Mouse (Mus musculus) forebrain, postnatal 0 days (tissue): Measurements from ENCODE around the gene Rad51b. TPM values are rescaled to one million over a fixed set of nuclear protein-coding genes. Genes with fewer than 3 reads are reported as not detected.
A peak's percentile ranks its signal among the peaks of the same experiment; 100 is the strongest.

Experiments used
- ATAC-seq: fragments of 200-750 bp; cut with Nextera tagmentation; 2 replicates; pipeline ENCODE4 v1.8.0; 2017; ENCODE audit warnings: mild to moderate bottlenecking, moderate library complexity
- DNase-seq: peaks from one replicate; pipeline ENCODE4 v3.0.0-alpha.2; 2015
- H3K27ac ChIP-seq: fragments of 300-500 bp; sonication (generic); 2 replicates; pipeline ENCODE4 v1.5.1; 2014; ENCODE audit warnings: low read depth, mild to moderate bottlenecking, antibody characterized with exemption, low read length, moderate library complexity, mixed read lengths
- H3K27me3 ChIP-seq: fragments of 300-500 bp; sonication (generic); 2 replicates; pipeline ENCODE4 v1.6.1; 2014; ENCODE audit warnings: mild to moderate bottlenecking, low read length, mixed read lengths; ENCODE audit not compliant: insufficient read depth
- H3K36me3 ChIP-seq: fragments of 300-500 bp; sonication (generic); 2 replicates; pipeline ENCODE4 v1.6.1; 2014; ENCODE audit warnings: mild to moderate bottlenecking, moderate library complexity; ENCODE audit not compliant: insufficient read depth
- H3K4me1 ChIP-seq: fragments of 300-500 bp; sonication (generic); 2 replicates; pipeline ENCODE4 v1.6.1; 2014; ENCODE audit warnings: antibody characterized with exemption; ENCODE audit not compliant: insufficient read depth
- H3K4me2 ChIP-seq: fragments of 300-500 bp; sonication (generic); 2 replicates; pipeline ENCODE4 v1.6.1; 2014; ENCODE audit warnings: low read depth, mild to moderate bottlenecking, moderate library complexity
- H3K4me3 ChIP-seq: fragments of 300-500 bp; sonication (generic); 2 replicates; pipeline ENCODE4 v1.5.1; 2014; ENCODE audit warnings: low read depth, low read length, mixed read lengths
- H3K9ac ChIP-seq: fragments of 300-500 bp; sonication (generic); 2 replicates; pipeline ENCODE4 v1.6.1; 2014; ENCODE audit warnings: mild to moderate bottlenecking
- H3K9me3 ChIP-seq: fragments of 300-500 bp; sonication (generic); 2 replicates; pipeline ENCODE4 v1.6.1; 2016; ENCODE audit warnings: low read length
- CTCF ChIP-seq: sonication (generic); IDR thresholded peaks from 2 replicates; pipeline ENCODE4 v1.5.1; 2016; ENCODE audit warnings: antibody characterized with exemption, control low read depth, low read depth
- WGBS: fragments of 180-500 bp; shearing (Covaris S2); extraction: QIAGEN DNeasy Blood & Tissue Kit; methylation state at CpG from one replicate; pipeline ENCODE4 v1.1.7; 2014; 5-methylcytosine and 5-hydroxymethylcytosine counted together
- polyA plus RNA-seq: library from polyadenylated mRNA; unstranded; fragments of >200 nt; fragmentation: Nextera tagmentation; extraction: Ambion mirVana; gene quantifications from 2 replicates; pipeline ENCODE4 v1.2.1, GENCODE M21; 2015
- total RNA-seq: library from RNA; depleted of rRNA; stranded (reverse); fragments of >200 nt; gene quantifications from 2 replicates; pipeline ENCODE4 v1.2.3, GENCODE M21; 2014

Rad51b gene
- total and polyA plus RNA-seq, 2 experiments from 2014 or later = 0.62 to 1.1 TPM

- Histone ChIP-seq H3K27ac (no peak overlapping the region), H3K4me3 (no peak overlapping the region), H3K36me3 (no peaks in the 10 kb centered on the region), H3K9me3 (no peaks in the 10 kb centered on the region), H3K9ac (no peak overlapping the region), H3K27me3 (no peaks in the 10 kb centered on the region), H3K4me2 (peak overlapping the region; percentile 10; the same call in 1 of the 2 replicates), H3K4me1 (0 out of 2 replicates have a peak, but pooled peaks cover 4% of the 10 kb centered on the region)
- no peak for TF ChIP-seq CTCF
- no peak for ATAC-seq
- WGBS = 22% methylated on average over 20 of the region's 20 CpGs
- DNase-seq = no peak
Measured at GRCm38 (mm10) chr12:79814312-79815091, 517.4 kb downstream of the Rad51b start.

GRCm38 (mm10) chr12:79816241-79816640 is 519.2 kb downstream of the Rad51b start:
- Histone ChIP-seq H3K9me3 (no peaks in the 10 kb centered on the region), H3K9ac (no peak overlapping the region), H3K4me3 (no peak overlapping the region), H3K27me3 (no peaks in the 10 kb centered on the region), H3K4me1 (0 out of 2 replicates have a peak, but pooled peaks cover 4% of the 10 kb centered on the region), H3K36me3 (no peaks in the 10 kb centered on the region), H3K4me2 (no peak overlapping the region), H3K27ac (no peak overlapping the region)
- no peak for TF ChIP-seq CTCF
- no peak for DNase-seq
- no peak for ATAC-seq
- WGBS = 87% methylated on average over 4 of the region's 4 CpGs

DNA sequence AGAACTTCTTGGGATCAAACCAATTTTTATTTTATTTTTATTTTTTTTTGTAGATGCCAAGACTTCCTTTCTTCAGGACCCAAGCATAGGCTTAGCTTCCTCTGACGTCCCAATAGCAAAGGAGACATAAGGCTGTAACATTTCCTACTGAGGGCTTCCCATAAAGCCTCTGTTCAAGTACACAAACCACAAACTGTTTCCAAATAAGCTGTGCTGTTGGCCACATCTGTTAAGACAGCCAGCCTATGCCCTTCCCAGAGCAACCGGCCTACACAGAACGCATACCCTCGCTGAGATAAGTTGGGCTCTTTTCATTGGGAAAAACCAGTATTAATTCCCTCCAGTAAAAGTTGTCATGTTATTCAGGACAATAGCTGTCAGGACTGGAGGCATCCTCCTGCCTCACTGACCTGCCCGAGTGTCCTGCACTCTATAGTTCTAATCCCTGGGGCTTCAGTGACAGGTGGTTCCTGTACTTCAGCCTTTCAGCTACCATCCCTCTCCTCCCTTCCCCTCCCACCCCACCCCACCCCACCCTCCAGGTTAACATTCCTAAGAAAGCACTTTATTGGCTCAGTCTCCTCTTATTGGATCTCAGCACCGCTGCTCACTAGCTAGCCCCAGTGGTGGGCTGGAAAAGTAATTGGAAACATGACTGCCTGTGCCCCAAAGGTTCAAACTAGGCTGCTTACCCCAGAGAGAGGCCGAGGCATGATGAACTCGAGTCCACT is 523.3 kb downstream of the Rad51b start:
- TF ChIP-seq CTCF = no peak
- Histone ChIP-seq H3K27me3 (no peaks in the 10 kb centered on the region), H3K4me2 (no peak overlapping the region), H3K27ac (no peak overlapping the region), H3K4me3 (no peak overlapping the region), H3K9me3 (no peaks in the 10 kb centered on the region), H3K4me1 (no peaks in the 10 kb centered on the region), H3K9ac (no peak overlapping the region), H3K36me3 (no peaks in the 10 kb centered on the region)
- WGBS = 80% methylated on average over 8 of the region's 8 CpGs
- DNase-seq = no peak
- no peak for ATAC-seq

- Histone ChIP-seq H3K4me2 (no peak overlapping the region), H3K9ac (no peak overlapping the region), H3K9me3 (no peaks in the 10 kb centered on the region), H3K27me3 (no peaks in the 10 kb centered on the region), H3K27ac (no peak overlapping the region), H3K4me3 (no peak overlapping the region), H3K4me1 (no peaks in the 10 kb centered on the region), H3K36me3 (no peaks in the 10 kb centered on the region)
- ATAC-seq (peak; percentile 36; the same call in 1 of the 2 replicates), DNase-seq (peak; percentile 32)
- TF ChIP-seq CTCF = no peak
- WGBS = 61% methylated on average over 5 of the region's 5 CpGs
Measured at GRCm38 (mm10) chr12:79821901-79822300, 524.8 kb downstream of the Rad51b start.

DNA sequence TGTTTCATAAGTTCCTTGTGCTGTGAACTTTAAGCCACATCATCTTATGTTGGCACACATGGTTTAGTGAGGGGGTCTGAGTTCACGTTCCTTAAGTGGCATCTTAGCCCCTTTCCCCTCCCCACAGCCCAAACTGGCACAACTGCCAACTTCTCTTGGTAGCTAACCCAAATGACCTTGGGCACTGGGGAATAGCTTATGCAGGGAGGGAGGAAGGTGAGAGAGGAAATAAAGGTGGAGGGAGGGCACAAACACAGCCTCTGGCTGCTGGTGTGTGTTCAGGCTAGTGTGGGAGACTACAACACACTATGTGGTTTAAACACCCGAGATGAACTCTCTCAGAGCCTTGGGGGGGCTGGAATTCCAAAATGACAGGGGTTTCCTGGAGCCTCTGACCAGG is 525.3 kb downstream of the Rad51b start:
- no peak for ATAC-seq
- no peak overlapping the region for H3K27ac ChIP-seq
- H3K4me3 ChIP-seq = no peak overlapping the region
- no peaks in the 10 kb centered on the region for H3K36me3 ChIP-seq
- no peaks in the 10 kb centered on the region for H3K9me3 ChIP-seq
- WGBS = 79% methylated on average over 2 of the region's 2 CpGs
- no peaks in the 10 kb centered on the region for H3K4me1 ChIP-seq
- DNase-seq = no peak
- H3K27me3 ChIP-seq = no peaks in the 10 kb centered on the region
- H3K4me2 ChIP-seq = no peak overlapping the region
- TF ChIP-seq CTCF = no peak
- no peak overlapping the region for H3K9ac ChIP-seq

GRCm38 (mm10) chr12:79825922-79826321 is 528.8 kb downstream of the Rad51b start:
- Histone ChIP-seq H3K9ac (no peak overlapping the region), H3K27me3 (no peaks in the 10 kb centered on the region), H3K4me3 (no peak overlapping the region), H3K36me3 (no peaks in the 10 kb centered on the region), H3K4me2 (no peak overlapping the region), H3K4me1 (no peaks in the 10 kb centered on the region), H3K9me3 (no peaks in the 10 kb centered on the region), H3K27ac (no peak overlapping the region)
- no peak for ATAC-seq
- 13% methylated on average over 7 of the region's 7 CpGs for WGBS
- no peak for DNase-seq
- TF ChIP-seq CTCF = no peak

- no peak for TF ChIP-seq CTCF
- DNase-seq (no peak), ATAC-seq (no peak)
- H3K9ac ChIP-seq = no peak overlapping the region
- no peaks in the 10 kb centered on the region for H3K36me3 ChIP-seq
- no peaks in the 10 kb centered on the region for H3K4me1 ChIP-seq
- no peak overlapping the region for H3K4me2 ChIP-seq
- no peak overlapping the region for H3K4me3 ChIP-seq
- H3K27me3 ChIP-seq = no peaks in the 10 kb centered on the region
- H3K27ac ChIP-seq = no peak overlapping the region
- WGBS = 64% methylated on average over 5 of the region's 5 CpGs
- H3K9me3 ChIP-seq = no peaks in the 10 kb centered on the region
Measured at GRCm38 (mm10) chr12:79827233-79827692, 530.2 kb downstream of the Rad51b start.
